Mouse (Mus musculus) kidney, adult 2 months (tissue): ENCODE results near the gene Catsper3. TPM values are rescaled to one million over a fixed set of nuclear protein-coding genes. Genes with fewer than 3 reads are reported as not detected.

Experiments used
- DNase-seq: peaks from one replicate; pipeline ENCODE4 v3.0.0; 2021
- H3K27ac ChIP-seq: fragments of 200-500 bp; 2 replicates; pipeline ENCODE4 v1.5.1; 2012; ENCODE audit warnings: low read depth, low read length, control low read depth, inconsistent platforms; ENCODE audit not compliant: insufficient read depth
- H3K27me3 ChIP-seq: fragments of 200-500 bp; replicated peaks from 2 replicates; pipeline ENCODE4 v1.6.1; 2012; ENCODE audit warnings: mild to moderate bottlenecking, moderate library complexity, low read length, inconsistent platforms; ENCODE audit not compliant: control insufficient read depth, insufficient read depth
- H3K36me3 ChIP-seq: fragments of 200-500 bp; 2 replicates; pipeline ENCODE4 v1.6.1; 2012; ENCODE audit warnings: mild to moderate bottlenecking, moderate library complexity, low read length, inconsistent platforms; ENCODE audit not compliant: control insufficient read depth, insufficient read depth
- H3K4me1 ChIP-seq: fragments of 200-500 bp; 2 replicates; pipeline ENCODE4 v1.6.1; 2011; ENCODE audit warnings: low read length; ENCODE audit not compliant: control insufficient read depth, insufficient read depth
- H3K4me3 ChIP-seq: fragments of 200-500 bp; 2 replicates; pipeline ENCODE4 v1.5.1; 2011; ENCODE audit warnings: mild to moderate bottlenecking, low read depth, low read length, control low read depth; ENCODE audit not compliant: insufficient read depth
- CTCF ChIP-seq: fragments of 200-500 bp; conservative IDR thresholded peaks from 2 replicates; pipeline ENCODE4 v1.5.1; 2011; ENCODE audit warnings: low read depth, mild to moderate bottlenecking, control low read depth, low read length, moderate library complexity, mixed read lengths; ENCODE audit not compliant: insufficient read depth, insufficient read length
- POLR2A ChIP-seq: fragments of 200-500 bp; IDR thresholded peaks from one replicate; pipeline ENCODE4 v1.6.1; 2011; ENCODE audit warnings: low read depth, low read length, control low read depth
- WGBS: fragments of 180-500 bp; shearing (Covaris S2); methylation state at CpG from one replicate; pipeline ENCODE4 v1.1.7; 2018; 5-methylcytosine and 5-hydroxymethylcytosine counted together
- polyA plus RNA-seq: library from polyadenylated mRNA; depleted of rRNA; stranded (reverse); fragments of >200 nt; gene quantifications from 2 replicates; pipeline ENCODE4 v1.2.3, GENCODE M21; 2012

Gene Catsper3
- polyA plus RNA-seq, 1 experiment: 0.30 TPM

DNA sequence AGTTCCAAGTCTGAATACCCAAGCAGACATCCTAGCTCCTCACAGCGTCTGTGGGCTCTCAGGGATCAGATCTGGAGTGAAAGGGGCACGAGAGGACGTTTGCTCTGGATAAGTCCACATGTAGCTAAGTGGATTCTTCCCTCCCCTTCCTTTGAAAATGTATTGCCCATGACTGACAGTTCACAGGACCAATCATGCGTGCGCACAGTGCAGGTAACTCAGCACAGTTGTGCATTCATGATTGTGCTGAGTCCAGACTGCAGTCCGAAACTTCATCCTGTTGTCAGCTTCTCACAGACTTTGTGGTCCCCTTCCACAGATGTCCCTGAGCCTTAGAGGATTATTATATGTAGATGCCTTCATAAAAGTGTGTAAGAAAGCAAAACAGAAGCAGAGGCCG lies 10.0 kb upstream of the Catsper3 start:
- no peak for DNase-seq
- TF ChIP-seq POLR2A (no peak), CTCF (no peak)
- Histone ChIP-seq H3K27me3 (no peaks in the 10 kb centered on the region), H3K36me3 (peaks cover 1% of the 10 kb centered on the region; the same call in 1 of the 2 replicates), H3K4me3 (no peak overlapping the region), H3K27ac (no peak overlapping the region), H3K4me1 (no peaks in the 10 kb centered on the region)
- 87% methylated on average over 7 of the region's 7 CpGs for WGBS

- no peak for TF ChIP-seq POLR2A
- no peak for TF ChIP-seq CTCF
- Histone ChIP-seq H3K4me1 (no peaks in the 10 kb centered on the region), H3K4me3 (no peak overlapping the region), H3K36me3 (peaks cover 1% of the 10 kb centered on the region; the same call in 1 of the 2 replicates), H3K27ac (no peak overlapping the region), H3K27me3 (no peaks in the 10 kb centered on the region)
- 42% methylated on average over 11 of the region's 11 CpGs for WGBS
- no peak for DNase-seq
Observed at GRCm38 (mm10) chr13:55775056-55775455, 9.3 kb upstream of the Catsper3 start.

DNA sequence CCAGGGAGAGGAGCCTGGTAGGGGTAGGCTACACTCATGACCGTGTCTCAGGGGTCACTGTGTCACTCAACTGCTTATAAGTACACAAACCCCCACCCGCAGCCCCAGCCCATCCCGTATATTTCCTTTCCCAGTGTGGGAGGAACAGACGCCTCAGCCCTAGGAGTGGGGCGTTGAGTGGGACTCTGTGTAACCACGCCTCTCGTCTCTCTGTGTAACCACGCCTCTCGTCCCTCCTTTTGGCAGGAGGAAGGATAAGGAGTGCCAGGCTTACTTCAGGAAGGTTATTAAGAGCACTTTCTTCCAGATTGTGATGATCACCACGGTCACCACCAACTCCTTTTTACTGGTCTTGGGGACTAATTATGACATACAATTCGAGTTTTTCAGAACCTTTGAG lies 1.8 kb downstream of the Catsper3 start:
- no peaks in the 10 kb centered on the region for H3K27me3 ChIP-seq
- no peak overlapping the region for H3K4me3 ChIP-seq
- no peak for TF ChIP-seq CTCF
- no peak for TF ChIP-seq POLR2A
- no peaks in the 10 kb centered on the region for H3K36me3 ChIP-seq
- no peak overlapping the region for H3K27ac ChIP-seq
- no peaks in the 10 kb centered on the region for H3K4me1 ChIP-seq
- DNase-seq: peak; percentile 8
- 34% methylated on average over 11 of the region's 11 CpGs for WGBS

DNA sequence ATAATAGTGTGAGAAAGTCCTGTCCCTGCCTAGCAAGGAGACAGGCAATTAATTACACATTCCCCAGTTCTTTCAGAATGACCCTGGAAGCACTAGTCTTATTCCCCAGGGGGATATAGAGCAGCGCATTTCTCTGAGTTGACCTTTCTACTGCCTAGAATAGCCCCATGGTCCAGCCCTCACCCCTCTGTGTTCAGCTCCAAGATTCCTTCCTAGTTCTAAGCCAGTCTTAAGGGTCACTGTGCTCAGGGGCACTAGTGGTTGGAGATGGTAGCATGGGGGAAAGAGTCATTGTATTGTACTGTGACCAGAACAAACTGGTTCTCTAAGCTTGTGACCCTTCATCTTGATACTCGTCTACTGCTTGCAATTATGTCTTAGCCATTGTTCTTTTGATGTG lies 16.9 kb downstream of the Catsper3 start:
- H3K4me3 ChIP-seq: no peak overlapping the region
- no peak for TF ChIP-seq CTCF
- no peak for TF ChIP-seq POLR2A
- 69% methylated on average over 2 of the region's 2 CpGs for WGBS
- DNase-seq: no peak
- H3K4me1 ChIP-seq: no peaks in the 10 kb centered on the region
- H3K27me3 ChIP-seq: no peaks in the 10 kb centered on the region
- H3K36me3 ChIP-seq: no peaks in the 10 kb centered on the region
- H3K27ac ChIP-seq: no peak overlapping the region

- DNase-seq: no peak
- 91% methylated on average over 1 of the region's 1 CpGs for WGBS
- H3K27me3 ChIP-seq: no peaks in the 10 kb centered on the region
- H3K4me3 ChIP-seq: no peak overlapping the region
- H3K36me3 ChIP-seq: no peaks in the 10 kb centered on the region
- no peaks in the 10 kb centered on the region for H3K4me1 ChIP-seq
- TF ChIP-seq POLR2A: no peak
- no peak for TF ChIP-seq CTCF
- H3K27ac ChIP-seq: no peak overlapping the region
Observed at GRCm38 (mm10) chr13:55803973-55804372, 19.6 kb downstream of the Catsper3 start.

DNA sequence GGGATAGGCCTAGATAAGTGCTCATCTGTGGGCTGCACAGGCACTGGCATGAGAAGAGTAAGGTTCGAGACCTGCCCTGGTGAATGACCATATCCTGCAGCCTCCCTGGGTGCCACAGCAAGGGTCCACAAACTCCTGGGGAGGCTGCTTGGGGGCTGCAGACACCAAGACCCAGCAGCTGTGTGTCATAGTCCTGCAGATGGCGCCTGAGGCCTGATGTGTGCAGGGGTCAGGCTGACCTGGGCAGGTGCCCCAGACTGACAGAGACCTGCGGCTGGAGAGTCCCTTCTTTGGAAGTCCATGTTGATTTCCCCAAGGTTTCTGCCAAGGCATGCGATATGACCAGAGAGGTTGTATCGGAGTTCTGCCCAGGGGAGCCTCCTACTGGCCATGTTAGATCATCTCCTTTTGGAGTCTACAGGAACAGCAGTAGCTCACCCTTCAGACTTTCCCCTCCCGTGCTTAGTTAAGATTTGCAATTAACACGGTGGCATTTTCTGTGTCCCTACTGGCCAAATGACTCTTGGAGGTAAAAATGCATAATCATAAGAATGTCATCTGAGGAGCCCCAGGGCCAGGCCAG lies 24.8 kb downstream of the Catsper3 start:
- H3K4me3 ChIP-seq: no peak overlapping the region
- H3K27me3 ChIP-seq: no peaks in the 10 kb centered on the region
- no peaks in the 10 kb centered on the region for H3K4me1 ChIP-seq
- H3K27ac ChIP-seq: no peak overlapping the region
- WGBS: 72% methylated on average over 7 of the region's 7 CpGs
- TF ChIP-seq CTCF (0 out of 2 replicates have a peak, but pooled peaks have one; percentile 0), POLR2A (no peak)
- H3K36me3 ChIP-seq: no peaks in the 10 kb centered on the region
- no peak for DNase-seq

- 85% methylated on average over 10 of the region's 10 CpGs for WGBS
- no peak for DNase-seq
- H3K27me3 ChIP-seq: no peaks in the 10 kb centered on the region
- H3K27ac ChIP-seq: no peak overlapping the region
- H3K4me3 ChIP-seq: no peak overlapping the region
- no peaks in the 10 kb centered on the region for H3K36me3 ChIP-seq
- TF ChIP-seq POLR2A (no peak), CTCF (no peak)
- no peaks in the 10 kb centered on the region for H3K4me1 ChIP-seq
Observed at GRCm38 (mm10) chr13:55809707-55810106, 25.3 kb downstream of the Catsper3 start.
